Mouse (Mus musculus): ENCODE measurements at regions not wholly inside any gene's neighbourhood (a gene's known extent, or its start where the extent isn't known, plus 50 kb on each side); places are given as distances from the start of the nearest gene placed in this dataset.
A peak's percentile ranks its signal among the peaks of the same experiment; 100 is the strongest.

- no peak for DNase-seq (ENCODE audit: extremely low spot score in 1 of 2, low spot score in 1 of 2)
Measured at GRCm38 (mm10) chr7:52399513-52399912, 384.0 kb upstream of the 1700015G11Rik start.

- DNase-seq (ENCODE audit: extremely low spot score in 1 of 2, low spot score in 1 of 2): peak; percentile 10 to 87
Measured at GRCm38 (mm10) chr7:52391793-52392192, 376.3 kb upstream of the 1700015G11Rik start.
